ENCODE assay signal across 8 mouse cellular contexts in genomic region chr3:87982836-87983601, GRCm38 (mm10). TPM values are rescaled to one million over a fixed set of nuclear protein-coding genes. Genes with fewer than 3 reads are reported as not detected.
DNase-seq lines count a peak whose midpoint lies in the region; ATAC-seq and TF ChIP-seq lines count a peak whose summit lies in the region.

No protein-coding gene starts in this region.

- H3K4me1 ChIP-seq in thymus, adult 2 months (replicated peaks; ENCODE audit: control insufficient read depth, insufficient read depth, low read length) = peaks cover 23% of the 10 kb centered on the region
- peaks cover 76% of the 10 kb centered on the region for H3K4me1 ChIP-seq in intestine, embryonic 16.5 days (ENCODE audit: control insufficient read depth, insufficient read depth, low read length)
- H3K4me1 ChIP-seq in liver, postnatal 0 days (ENCODE audit: insufficient read depth) = peaks cover 30% of the 10 kb centered on the region

- TF ChIP-seq POLR2A in thymus, adult 2 months (IDR thresholded peaks at IDR 0.05; ENCODE audit: control insufficient read depth, extremely low read depth, insufficient read depth, low read length, poor library complexity) = no peak

- no peak for TF ChIP-seq EP300 in liver, postnatal 0 days (IDR thresholded peaks at IDR 0.05; ENCODE audit: low read depth)

- peak; percentile 41 for DNase-seq in thymus, postnatal 4 days
- DNase-seq in thymus, adult 2 months = no peak
- DNase-seq in gastrocnemius, postnatal 25 days = peak; percentile 68
- DNase-seq in liver, postnatal 0 days = peak; percentile 55
- DNase-seq in skeletal muscle tissue, adult 2 months (ENCODE audit: low read depth, low spot score) = peak; percentile 86
- no peak for DNase-seq in frontal cortex, postnatal 25 days (ENCODE audit: low spot score in 2 of 2)
- no peak for DNase-seq in layer of hippocampus, adult 18-20 months (ENCODE audit: low spot score in 2 of 2)

- H3K27me3 ChIP-seq in thymus, adult 2 months (ENCODE audit: control insufficient read depth, insufficient read depth, low read length) = no peaks in the 10 kb centered on the region
- H3K27me3 ChIP-seq in intestine, embryonic 16.5 days (replicated peaks; ENCODE audit: control insufficient read depth, insufficient read depth, low read length) = no peaks in the 10 kb centered on the region
- peaks cover 19% of the 10 kb centered on the region for H3K27me3 ChIP-seq in liver, postnatal 0 days (ENCODE audit: insufficient read depth, low read length)

- ATAC-seq in intestine, embryonic 16.5 days = peak; percentile 84
- peak; percentile 40 for ATAC-seq in liver, postnatal 0 days

- no peak overlapping the region for H3K4me3 ChIP-seq in thymus, adult 2 months (ENCODE audit: control insufficient read depth, insufficient read depth, low read length)
- peak overlapping the region; percentile 23 for H3K4me3 ChIP-seq in intestine, embryonic 16.5 days (ENCODE audit: low read length)
- H3K4me3 ChIP-seq in liver, postnatal 0 days (ENCODE audit: low read depth, low read length) = 0 out of 2 replicates have a peak overlapping the region, but pooled peaks have one; percentile 2

- peak overlapping the region; percentile 54 for H3K4me2 ChIP-seq in intestine, embryonic 16.5 days (ENCODE audit: low read depth, low read length)
- H3K4me2 ChIP-seq in liver, postnatal 0 days (ENCODE audit: low read depth, low read length) = peak overlapping the region; percentile 57

- H3K27ac ChIP-seq in thymus, adult 2 months (ENCODE audit: control insufficient read depth, insufficient read depth, low read length) = no peak overlapping the region
- peak overlapping the region; percentile 100 for H3K27ac ChIP-seq in intestine, embryonic 16.5 days (ENCODE audit: low read length)
- H3K27ac ChIP-seq in liver, postnatal 0 days (ENCODE audit: low read depth) = peak overlapping the region; percentile 72

- 37% methylated on average over 13 of the region's 13 CpGs for WGBS in thymus, adult 2 months
- whole genome bisulfite sequencing in intestine, embryonic 16.5 days = 4% methylated on average over 13 of the region's 13 CpGs
- WGBS in liver, postnatal 0 days (ENCODE audit: insufficient replicate concordance) = 14% methylated on average over 13 of the region's 13 CpGs

- H3K36me3 ChIP-seq in thymus, adult 2 months (ENCODE audit: control insufficient read depth, insufficient read depth, low read length) = no peaks in the 10 kb centered on the region
- H3K36me3 ChIP-seq in intestine, embryonic 16.5 days (ENCODE audit: control insufficient read depth, insufficient read depth, low read length) = no peaks in the 10 kb centered on the region
- H3K36me3 ChIP-seq in liver, postnatal 0 days (replicated peaks; ENCODE audit: insufficient read depth, low read length) = no peaks in the 10 kb centered on the region

- no peak for TF ChIP-seq CTCF in thymus, adult 2 months (IDR thresholded peaks at IDR 0.05; ENCODE audit: borderline replicate concordance, control insufficient read depth, extremely low read depth, insufficient read depth, low read length, poor library complexity)
- TF ChIP-seq CTCF in liver, postnatal 0 days (IDR thresholded peaks at IDR 0.05; ENCODE audit: low read depth) = no peak

- H3K9ac ChIP-seq in intestine, embryonic 16.5 days (ENCODE audit: low read depth, low read length) = peak overlapping the region; percentile 70
- H3K9ac ChIP-seq in liver, postnatal 0 days (replicated peaks) = no peak overlapping the region; the same call in 1 of the 2 replicates

- no peaks in the 10 kb centered on the region for H3K9me3 ChIP-seq in intestine, embryonic 16.5 days (ENCODE audit: control insufficient read depth, low read length)
- no peaks in the 10 kb centered on the region for H3K9me3 ChIP-seq in liver, postnatal 0 days (ENCODE audit: low read length)

RNA-seq across cellular contexts. Expression of gene Nes, which starts 12.1 kb away (rescaled TPM):
- polyA plus RNA-seq in thymus, adult 2 months (2012; rRNA removed) = 1.1 and 1.3 TPM in 2 replicates
- total RNA-seq in gastrocnemius, postnatal 25 days (2021) = 10 to 100 TPM; 21.0 to 22.0 TPM
- 9.4 and 10.3 TPM in 2 replicates for polyA plus RNA-seq in intestine, embryonic 16.5 days (2015; fragmentation: Nextera tagmentation; extraction: Ambion mirVana)
- 0.83 and 0.95 TPM in 2 replicates for polyA plus RNA-seq in liver, postnatal 0 days (2015; fragmentation: Nextera tagmentation; extraction: Ambion mirVana)
- total RNA-seq in layer of hippocampus, adult 18-20 months (2021) = 1 to 10 TPM; 3.6 to 4.7 TPM

RNA-seq across cellular contexts. Expression of gene Bcan, which starts 17.0 kb away (rescaled TPM):
- 0.23 and 0.54 TPM in 2 replicates for polyA plus RNA-seq in thymus, adult 2 months (2012; rRNA removed)
- not detected for total RNA-seq in gastrocnemius, postnatal 25 days (2021)
- 0.18 and 0.67 TPM in 2 replicates for polyA plus RNA-seq in intestine, embryonic 16.5 days (2015; fragmentation: Nextera tagmentation; extraction: Ambion mirVana)
- 0.05 TPM in 1 of 2 replicates, not detected in the other for polyA plus RNA-seq in liver, postnatal 0 days (2015; fragmentation: Nextera tagmentation; extraction: Ambion mirVana)
- total RNA-seq in layer of hippocampus, adult 18-20 months (2021) = 100 to 1,000 TPM; 281 to 298 TPM

RNA-seq across cellular contexts. Expression of gene Crabp2, which starts 34.6 kb away (rescaled TPM):
- polyA plus RNA-seq in thymus, adult 2 months (2012; rRNA removed) = 1.6 and 2.3 TPM in 2 replicates
- total RNA-seq in gastrocnemius, postnatal 25 days (2021) = under 1 TPM in 1 of 2 experiments, not detected in 1; 0.31 TPM
- polyA plus RNA-seq in intestine, embryonic 16.5 days (2015; fragmentation: Nextera tagmentation; extraction: Ambion mirVana) = 3.8 TPM in 2 replicates
- polyA plus RNA-seq in liver, postnatal 0 days (2015; fragmentation: Nextera tagmentation; extraction: Ambion mirVana) = not detected in 2 replicates
- 1 to 10 TPM; 1.4 to 2.6 TPM for total RNA-seq in layer of hippocampus, adult 18-20 months (2021)

RNA-seq across cellular contexts. Expression of gene Hapln2, which starts 44.4 kb away (rescaled TPM):
- 0.23 and 0.26 TPM in 2 replicates for polyA plus RNA-seq in thymus, adult 2 months (2012; rRNA removed)
- not detected for total RNA-seq in gastrocnemius, postnatal 25 days (2021)
- polyA plus RNA-seq in intestine, embryonic 16.5 days (2015; fragmentation: Nextera tagmentation; extraction: Ambion mirVana) = not detected in 2 replicates
- not detected in 2 replicates for polyA plus RNA-seq in liver, postnatal 0 days (2015; fragmentation: Nextera tagmentation; extraction: Ambion mirVana)
- total RNA-seq in layer of hippocampus, adult 18-20 months (2021) = 10 to 100 TPM; 33.0 to 33.4 TPM

RNA-seq across cellular contexts. Expression of gene Rrnad1, which starts 52.5 kb away (rescaled TPM):
- 68.0 and 75.4 TPM in 2 replicates for polyA plus RNA-seq in thymus, adult 2 months (2012; rRNA removed)
- total RNA-seq in gastrocnemius, postnatal 25 days (2021) = 1 to 10 TPM; 4.0 to 4.2 TPM
- 14.2 and 14.3 TPM in 2 replicates for polyA plus RNA-seq in intestine, embryonic 16.5 days (2015; fragmentation: Nextera tagmentation; extraction: Ambion mirVana)
- polyA plus RNA-seq in liver, postnatal 0 days (2015; fragmentation: Nextera tagmentation; extraction: Ambion mirVana) = 4.3 TPM in 2 replicates
- 10 to 100 TPM; 22.3 to 22.8 TPM for total RNA-seq in layer of hippocampus, adult 18-20 months (2021)

Comparison
In these comparisons a context has a peak if more than half of its experiments do, and no peak if none do; other contexts are left out.
1. DNase-seq: peak in thymus, postnatal 4 days (single experiment), gastrocnemius, postnatal 25 days (single experiment), liver, postnatal 0 days (single experiment) and skeletal muscle tissue, adult 2 months (single experiment); none in thymus, adult 2 months (single experiment), frontal cortex, postnatal 25 days (0 of 2) and layer of hippocampus, adult 18-20 months (0 of 2).